In genomic region chr2:131950598-131951095, GRCm38 (mm10) we compare ENCODE assay signal across 8 mouse cellular contexts. TPM values are rescaled to one million over a fixed set of nuclear protein-coding genes. Genes with fewer than 3 reads are reported as not detected.
DNase-seq lines count a peak whose midpoint lies in the region; ATAC-seq and TF ChIP-seq lines count a peak whose summit lies in the region.

Gene Prnd, plus strand, starts transcription at chr2:131950861.

- intact Hi-C loops in left cerebral cortex, postnatal 36 days (cut with DNase I): loop anchor here (5.0 kb wide), 1 partner anchor 388 kb away; the partner anchor contains the start of gene Adra1d

- peaks cover 3% of the 10 kb centered on the region; the same call in 1 of the 2 replicates for H3K27me3 ChIP-seq in thymus, adult 2 months (ENCODE audit: control insufficient read depth, insufficient read depth, low read length)
- peaks cover 28% of the 10 kb centered on the region for H3K27me3 ChIP-seq in hindbrain, embryonic 14.5 days (ENCODE audit: control insufficient read depth, insufficient read depth, low read length)
- peaks cover 5% of the 10 kb centered on the region; the same call in 1 of the 2 replicates for H3K27me3 ChIP-seq in stomach, embryonic 14.5 days (ENCODE audit: control insufficient read depth, insufficient read depth, low read length)

- ATAC-seq in hindbrain, embryonic 14.5 days (ENCODE audit: low FRiP score): no peak
- ATAC-seq in stomach, embryonic 14.5 days (ENCODE audit: insufficient number of reproducible peaks, insufficient read depth, low FRiP score, low read depth): peak; percentile 26

- no peak for DNase-seq in gastrocnemius, postnatal 4 days (ENCODE audit: low spot score in 2 of 2)
- no peak for DNase-seq in gastrocnemius, postnatal 25 days
- DNase-seq in thymus, postnatal 4 days: peak; percentile 19
- DNase-seq in thymus, adult 2 months: no peak
- no peak for DNase-seq in hindbrain, embryonic 14.5 days (ENCODE audit: low spot score)
- no peak for DNase-seq in left cerebral cortex, postnatal 36 days (ENCODE audit: low spot score in 2 of 2)
- no peak for DNase-seq in lung, adult 2 months

- no peak within 1 kb of the TSS for H3K27ac ChIP-seq in thymus, adult 2 months (ENCODE audit: control insufficient read depth, insufficient read depth, low read length)
- no peak within 1 kb of the TSS for H3K27ac ChIP-seq in hindbrain, embryonic 14.5 days
- no peak within 1 kb of the TSS for H3K27ac ChIP-seq in stomach, embryonic 14.5 days (ENCODE audit: low read length)

- no peak for TF ChIP-seq CTCF in thymus, adult 2 months (IDR thresholded peaks at IDR 0.05; ENCODE audit: borderline replicate concordance, control insufficient read depth, extremely low read depth, insufficient read depth, low read length, poor library complexity)
- TF ChIP-seq CTCF in lung, adult 2 months (IDR thresholded peaks at IDR 0.05; ENCODE audit: insufficient read depth, low read length): no peak

- H3K4me1 ChIP-seq in thymus, adult 2 months (replicated peaks; ENCODE audit: control insufficient read depth, insufficient read depth, low read length): peaks cover 7% of the 10 kb centered on the region; the same call in 1 of the 2 replicates
- peaks cover 7% of the 10 kb centered on the region; the same call in 1 of the 2 replicates for H3K4me1 ChIP-seq in hindbrain, embryonic 14.5 days (replicated peaks; ENCODE audit: control insufficient read depth, insufficient read depth, low read length)
- H3K4me1 ChIP-seq in stomach, embryonic 14.5 days (ENCODE audit: control insufficient read depth, insufficient read depth, low read length): no peaks in the 10 kb centered on the region
- 0 out of 2 replicates have a peak, but pooled peaks cover 2% of the 10 kb centered on the region for H3K4me1 ChIP-seq in lung, adult 2 months (ENCODE audit: control insufficient read depth, insufficient read depth, low read length)

- no peak for TF ChIP-seq POLR2A in thymus, adult 2 months (IDR thresholded peaks at IDR 0.05; ENCODE audit: control insufficient read depth, extremely low read depth, insufficient read depth, low read length, poor library complexity)
- TF ChIP-seq POLR2A in lung, adult 2 months (IDR thresholded peaks at IDR 0.05; ENCODE audit: borderline replicate concordance, extremely low read depth, low read depth, low read length): no peak

- WGBS in thymus, adult 2 months: 3% methylated on average over 11 of the region's 11 CpGs
- WGBS in hindbrain, embryonic 14.5 days: 18% methylated on average over 11 of the region's 11 CpGs
- 10% methylated on average over 11 of the region's 11 CpGs for WGBS in stomach, embryonic 14.5 days
- 11% methylated on average over 11 of the region's 11 CpGs for WGBS in lung, adult 2 months

- no peaks in the 10 kb centered on the region for H3K36me3 ChIP-seq in thymus, adult 2 months (ENCODE audit: control insufficient read depth, insufficient read depth, low read length)
- H3K36me3 ChIP-seq in hindbrain, embryonic 14.5 days (replicated peaks; ENCODE audit: control insufficient read depth, insufficient read depth): no peaks in the 10 kb centered on the region
- H3K36me3 ChIP-seq in stomach, embryonic 14.5 days (ENCODE audit: control insufficient read depth, insufficient read depth, low read length): no peaks in the 10 kb centered on the region

- H3K4me3 ChIP-seq in thymus, adult 2 months (ENCODE audit: control insufficient read depth, insufficient read depth, low read length): no peak within 1 kb of the TSS
- no peak within 1 kb of the TSS for H3K4me3 ChIP-seq in hindbrain, embryonic 14.5 days (replicated peaks; ENCODE audit: low read length)
- 0 out of 2 replicates have a peak within 1 kb of the TSS, but pooled peaks have one; percentile 0 for H3K4me3 ChIP-seq in stomach, embryonic 14.5 days (ENCODE audit: low read depth, low read length)
- no peak within 1 kb of the TSS for H3K4me3 ChIP-seq in lung, adult 2 months (replicated peaks; ENCODE audit: extremely low read depth, low read depth, low read length)

- H3K4me2 ChIP-seq in hindbrain, embryonic 14.5 days (replicated peaks): no peak within 1 kb of the TSS
- H3K4me2 ChIP-seq in stomach, embryonic 14.5 days (replicated peaks; ENCODE audit: low read depth, low read length): no peak within 1 kb of the TSS

- H3K9me3 ChIP-seq in hindbrain, embryonic 14.5 days (ENCODE audit: control insufficient read depth, low read length): no peaks in the 10 kb centered on the region
- H3K9me3 ChIP-seq in stomach, embryonic 14.5 days (ENCODE audit: control insufficient read depth, low read depth, low read length): no peaks in the 10 kb centered on the region

- H3K9ac ChIP-seq in hindbrain, embryonic 14.5 days: no peak within 1 kb of the TSS
- no peak within 1 kb of the TSS for H3K9ac ChIP-seq in stomach, embryonic 14.5 days (replicated peaks; ENCODE audit: low read depth, low read length)

RNA-seq across cellular contexts. Expression of gene Prnd, which starts in this region (rescaled TPM):
- 10 to 100 TPM; 68.5 to 70.9 TPM for total RNA-seq in gastrocnemius, postnatal 4 days (2021)
- 1 to 10 TPM in 1 of 2 experiments, under 1 TPM in 1; 0.97 to 1.6 TPM for total RNA-seq in gastrocnemius, postnatal 25 days (2021)
- polyA plus RNA-seq in thymus, adult 2 months (2012; rRNA removed): 1.7 and 1.8 TPM in 2 replicates
- 11.8 and 15.0 TPM in 2 replicates for polyA plus RNA-seq in hindbrain, embryonic 14.5 days (2014; fragmentation: Nextera tagmentation; extraction: Ambion mirVana)
- 49.9 and 50.9 TPM in 2 replicates for polyA plus RNA-seq in stomach, embryonic 14.5 days (2014; fragmentation: Nextera tagmentation; extraction: Ambion mirVana)
- under 1 TPM in 1 of 2 experiments, not detected in 1; 0.20 TPM for total RNA-seq in left cerebral cortex, postnatal 36 days (2021)
- 0.95 and 1.1 TPM in 2 replicates for polyA plus RNA-seq in lung, adult 2 months (2012; rRNA removed)

Comparison
In these comparisons a context has a peak if more than half of its experiments do, and no peak if none do; other contexts are left out.
1. RNA of gene Prnd (total RNA-seq): 68.5 to 70.9 TPM in gastrocnemius, postnatal 4 days; 0.97 to 1.6 TPM in gastrocnemius, postnatal 25 days and 0.20 TPM in left cerebral cortex, postnatal 36 days; every median in the first group is over 10 times any median in the second.